Mouse (Mus musculus): ENCODE measurements around the gene Txnip. TPM values are rescaled to one million over a fixed set of nuclear protein-coding genes. Genes with fewer than 3 reads are reported as not detected.

Txnip gene
- total and polyA plus RNA-seq, 3 experiments: 276 to 515 (median 338) TPM

- no peaks in the 10 kb centered on the region for H3K79me2 ChIP-seq (replicated peaks; ENCODE audit: control insufficient read depth, insufficient read depth, low read length)
- H3K27ac ChIP-seq: no peak overlapping the region
- peaks cover 3% of the 10 kb centered on the region for H3K36me3 ChIP-seq (ENCODE audit: control insufficient read depth, insufficient read depth, low read length)
- H3K9ac ChIP-seq (ENCODE audit: low read depth, low read length): no peak overlapping the region; the same call in 1 of the 2 replicates
- TF ChIP-seq CTCF (IDR thresholded peaks at IDR 0.05): peak; percentile 97
- peak; percentile 94; the same call in 1 of the 2 replicates for TF ChIP-seq EP300 (IDR thresholded peaks at IDR 0.05; ENCODE audit: insufficient read depth, low read depth, low read length)
- no peak for TF ChIP-seq POLR2A (IDR thresholded peaks at IDR 0.05; ENCODE audit: insufficient read depth, low read depth, low read length)
- DNase-seq: peak; percentile 74 to 87
- H3K4me1 ChIP-seq (ENCODE audit: control insufficient read depth, insufficient read depth, low read length): peaks cover 9% of the 10 kb centered on the region; the same call in 1 of the 2 replicates
- H3K27me3 ChIP-seq (ENCODE audit: control insufficient read depth, insufficient read depth, low read length): no peaks in the 10 kb centered on the region
- intact Hi-C loops (cut with DNase I): loop anchor here (1.0 to 5.0 kb wide), 3 partner anchors 33 to 160 kb away; partner anchors contain the start of gene Nudt17
- H3K4me3 ChIP-seq: no peak overlapping the region
- WGBS: 11% methylated on average over 14 of the region's 14 CpGs
These were observed 10.3 kb upstream of the Txnip start for GRCm38 (mm10) chr3:96547389-96547960.

DNA sequence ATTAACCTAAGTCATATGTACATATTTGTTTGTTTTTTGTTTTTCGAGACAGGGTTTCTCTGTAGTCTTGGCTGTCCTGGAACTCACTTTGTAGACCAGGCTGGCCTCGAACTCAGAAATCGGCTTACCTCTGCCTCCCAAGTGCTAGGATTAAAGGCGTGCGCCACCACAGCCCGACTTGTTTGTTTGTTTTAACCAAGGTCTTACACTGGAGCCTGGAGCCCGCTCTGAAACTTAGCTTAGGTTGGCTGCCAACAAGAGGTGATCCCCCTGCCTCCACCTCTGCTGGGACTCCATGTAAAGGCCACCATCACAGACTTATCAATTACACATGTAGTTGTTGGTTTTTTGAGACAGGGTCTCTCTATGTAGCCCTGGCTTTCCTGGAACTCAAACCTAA lies 8.9 kb upstream of the Txnip start:
- Histone ChIP-seq H3K79me2 (replicated peaks; ENCODE audit: control insufficient read depth, insufficient read depth, low read length) (no peaks in the 10 kb centered on the region), H3K9ac (ENCODE audit: low read depth, low read length) (no peak overlapping the region), H3K27me3 (ENCODE audit: control insufficient read depth, insufficient read depth, low read length) (no peaks in the 10 kb centered on the region), H3K4me1 (ENCODE audit: control insufficient read depth, insufficient read depth, low read length) (peaks cover 9% of the 10 kb centered on the region; the same call in 1 of the 2 replicates), H3K36me3 (ENCODE audit: control insufficient read depth, insufficient read depth, low read length) (peaks cover 3% of the 10 kb centered on the region), H3K27ac (peak overlapping the region; percentile 26; the same call in 1 of the 2 replicates), H3K4me3 (no peak overlapping the region)
- 92% methylated on average over 7 of the region's 7 CpGs for WGBS
- intact Hi-C loops (cut with DNase I): loop anchor here (5.0 kb wide), 1 partner anchor 158 kb away; the partner anchor contains the start of gene Nudt17
- TF ChIP-seq EP300 (IDR thresholded peaks at IDR 0.05; ENCODE audit: insufficient read depth, low read depth, low read length): no peak
- no peak for TF ChIP-seq CTCF (IDR thresholded peaks at IDR 0.05)
- no peak for TF ChIP-seq POLR2A (IDR thresholded peaks at IDR 0.05; ENCODE audit: insufficient read depth, low read depth, low read length)
- DNase-seq: no peak

GRCm38 (mm10) chr3:96549346-96549745 lies 8.4 kb upstream of the Txnip start:
- Histone ChIP-seq H3K79me2 (replicated peaks; ENCODE audit: control insufficient read depth, insufficient read depth, low read length) (no peaks in the 10 kb centered on the region), H3K9ac (ENCODE audit: low read depth, low read length) (no peak overlapping the region), H3K4me1 (ENCODE audit: control insufficient read depth, insufficient read depth, low read length) (peaks cover 13% of the 10 kb centered on the region), H3K36me3 (ENCODE audit: control insufficient read depth, insufficient read depth, low read length) (peaks cover 3% of the 10 kb centered on the region), H3K27me3 (ENCODE audit: control insufficient read depth, insufficient read depth, low read length) (no peaks in the 10 kb centered on the region), H3K27ac (peak overlapping the region; percentile 26; the same call in 1 of the 2 replicates), H3K4me3 (no peak overlapping the region)
- no peak for DNase-seq
- 63% methylated on average over 5 of the region's 5 CpGs for WGBS
- intact Hi-C loops (cut with DNase I): loop anchor here (5.0 kb wide), 1 partner anchor 158 kb away; the partner anchor contains the start of gene Nudt17
- no peak for TF ChIP-seq POLR2A (IDR thresholded peaks at IDR 0.05; ENCODE audit: insufficient read depth, low read depth, low read length)
- TF ChIP-seq CTCF (IDR thresholded peaks at IDR 0.05): no peak
- no peak for TF ChIP-seq EP300 (IDR thresholded peaks at IDR 0.05; ENCODE audit: insufficient read depth, low read depth, low read length)

DNA sequence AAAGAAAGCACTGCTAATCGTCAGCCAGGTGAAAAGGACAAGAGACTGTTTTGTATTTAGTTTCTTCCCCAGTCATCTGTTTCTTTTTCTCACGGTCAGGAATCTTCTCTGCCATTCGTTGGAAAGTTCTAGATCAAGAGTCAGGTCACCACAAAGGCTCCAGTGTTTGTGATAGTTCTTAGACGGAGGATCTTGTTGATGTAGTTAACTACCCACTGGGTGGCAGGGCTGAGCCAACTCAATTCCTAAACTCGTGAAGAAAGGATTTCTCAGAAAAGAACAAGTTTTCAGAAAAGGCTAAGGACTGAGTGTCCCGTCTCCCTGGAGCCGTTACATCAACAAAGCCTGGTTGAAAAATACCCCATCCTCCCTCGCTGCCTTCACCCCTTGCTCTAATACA lies 6.6 kb upstream of the Txnip start:
- WGBS: 4% methylated on average over 8 of the region's 8 CpGs
- peak; percentile 74 to 78 for DNase-seq
- intact Hi-C loops (cut with DNase I): loop anchor here (1.0 to 10.0 kb wide), 2 partner anchors 29 to 556 kb away; partner anchors contain the start of gene Plekho1
- no peaks in the 10 kb centered on the region for H3K27me3 ChIP-seq (ENCODE audit: control insufficient read depth, insufficient read depth, low read length)
- TF ChIP-seq POLR2A (IDR thresholded peaks at IDR 0.05; ENCODE audit: insufficient read depth, low read depth, low read length): peak; percentile 43; the same call in 1 of the 2 replicates
- 0 out of 2 replicates have a peak, but pooled peaks have one; percentile 39 for TF ChIP-seq EP300 (IDR thresholded peaks at IDR 0.05; ENCODE audit: insufficient read depth, low read depth, low read length)
- TF ChIP-seq CTCF (IDR thresholded peaks at IDR 0.05): peak; percentile 87
- peaks cover 3% of the 10 kb centered on the region for H3K36me3 ChIP-seq (ENCODE audit: control insufficient read depth, insufficient read depth, low read length)
- no peak overlapping the region; the same call in 1 of the 2 replicates for H3K4me3 ChIP-seq
- H3K4me1 ChIP-seq (ENCODE audit: control insufficient read depth, insufficient read depth, low read length): peaks cover 23% of the 10 kb centered on the region
- H3K79me2 ChIP-seq (replicated peaks; ENCODE audit: control insufficient read depth, insufficient read depth, low read length): no peaks in the 10 kb centered on the region
- H3K27ac ChIP-seq: peak overlapping the region; percentile 99
- peak overlapping the region; percentile 70 for H3K9ac ChIP-seq (ENCODE audit: low read depth, low read length)

DNA sequence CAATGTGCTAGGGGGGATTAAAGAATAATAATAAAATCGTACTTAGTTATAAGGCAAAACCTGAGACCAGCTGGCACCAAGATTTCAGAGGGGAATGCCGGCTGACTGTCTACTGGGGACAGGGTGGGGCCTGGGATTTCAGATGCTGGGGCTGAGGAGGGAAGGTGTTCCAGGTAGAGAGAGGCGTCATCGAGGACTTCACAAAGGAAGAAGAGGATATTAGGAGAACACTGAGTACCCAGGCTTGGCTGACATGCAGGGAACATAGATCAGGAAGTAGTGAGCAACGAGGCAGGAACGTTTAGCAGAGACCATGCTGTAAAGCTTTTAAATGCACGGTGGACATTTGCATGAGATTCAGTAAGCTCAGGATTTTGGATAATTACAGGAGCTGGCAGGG lies 5.9 kb upstream of the Txnip start:
- H3K36me3 ChIP-seq (ENCODE audit: control insufficient read depth, insufficient read depth, low read length): peaks cover 3% of the 10 kb centered on the region
- no peaks in the 10 kb centered on the region for H3K27me3 ChIP-seq (ENCODE audit: control insufficient read depth, insufficient read depth, low read length)
- TF ChIP-seq EP300 (IDR thresholded peaks at IDR 0.05; ENCODE audit: insufficient read depth, low read depth, low read length) (peak; percentile 80; the same call in 1 of the 2 replicates), POLR2A (IDR thresholded peaks at IDR 0.05; ENCODE audit: insufficient read depth, low read depth, low read length) (no peak)
- peaks cover 23% of the 10 kb centered on the region for H3K4me1 ChIP-seq (ENCODE audit: control insufficient read depth, insufficient read depth, low read length)
- peak overlapping the region; percentile 70 for H3K9ac ChIP-seq (ENCODE audit: low read depth, low read length)
- WGBS: 26% methylated on average over 7 of the region's 7 CpGs
- H3K27ac ChIP-seq: peak overlapping the region; percentile 99
- peak in 1 of 2 experiments; percentile 21 for DNase-seq
- no peaks in the 10 kb centered on the region for H3K79me2 ChIP-seq (replicated peaks; ENCODE audit: control insufficient read depth, insufficient read depth, low read length)
- no peak overlapping the region for H3K4me3 ChIP-seq
- intact Hi-C loops (cut with DNase I): loop anchor here (1.0 to 10.0 kb wide), 2 partner anchors 28 to 557 kb away; partner anchors contain the start of gene Plekho1

GRCm38 (mm10) chr3:96553601-96554000 lies 4.2 kb upstream of the Txnip start:
- intact Hi-C loops (cut with DNase I): loop anchor here (10.0 kb wide), 1 partner anchor 559 kb away; the partner anchor contains the start of gene Plekho1

More at GRCm38 (mm10) chr3:96553601-96554000, 4.2 kb upstream of the Txnip start:
- WGBS: 57% methylated on average over 6 of the region's 6 CpGs
- no peak overlapping the region for H3K4me3 ChIP-seq
- TF ChIP-seq POLR2A (IDR thresholded peaks at IDR 0.05; ENCODE audit: insufficient read depth, low read depth, low read length): no peak
- TF ChIP-seq CTCF (IDR thresholded peaks at IDR 0.05): no peak
- TF ChIP-seq EP300 (IDR thresholded peaks at IDR 0.05; ENCODE audit: insufficient read depth, low read depth, low read length): no peak
- peaks cover 21% of the 10 kb centered on the region for H3K4me1 ChIP-seq (ENCODE audit: control insufficient read depth, insufficient read depth, low read length)
- H3K27ac ChIP-seq: peak overlapping the region; percentile 99
- peaks cover 3% of the 10 kb centered on the region for H3K36me3 ChIP-seq (ENCODE audit: control insufficient read depth, insufficient read depth, low read length)
- no peak overlapping the region for H3K9ac ChIP-seq (ENCODE audit: low read depth, low read length)
- DNase-seq: no peak
- no peaks in the 10 kb centered on the region for H3K27me3 ChIP-seq (ENCODE audit: control insufficient read depth, insufficient read depth, low read length)
- H3K79me2 ChIP-seq (replicated peaks; ENCODE audit: control insufficient read depth, insufficient read depth, low read length): 0 out of 2 replicates have a peak, but pooled peaks cover 2% of the 10 kb centered on the region
